Mouse (Mus musculus) spleen, adult 18-20 months (tissue): Measurements from ENCODE around the gene Ccdc134.
"Not testable (repeated sequence)": the region's sequence is repeated elsewhere in the genome, so short reads cannot be mapped to it uniquely, and the experiment has no call there.

Experiments used
- DNase-seq, 2 experiments: peaks; one replicate each; pipeline ENCODE4 v3.0.0; 2022; ENCODE audit warnings: mixed read lengths in 2 of 2

Ccdc134 gene

GRCm38 (mm10) chr15:82127426-82128374 is at the start of gene Ccdc134:
Ccdc134 (plus strand) TSS chr15:82127922.
- peak; percentile 96 to 97 for DNase-seq

- no peak for DNase-seq
Observed at GRCm38 (mm10) chr15:82079883-82080282, 47.8 kb upstream of the Ccdc134 start.

DNA sequence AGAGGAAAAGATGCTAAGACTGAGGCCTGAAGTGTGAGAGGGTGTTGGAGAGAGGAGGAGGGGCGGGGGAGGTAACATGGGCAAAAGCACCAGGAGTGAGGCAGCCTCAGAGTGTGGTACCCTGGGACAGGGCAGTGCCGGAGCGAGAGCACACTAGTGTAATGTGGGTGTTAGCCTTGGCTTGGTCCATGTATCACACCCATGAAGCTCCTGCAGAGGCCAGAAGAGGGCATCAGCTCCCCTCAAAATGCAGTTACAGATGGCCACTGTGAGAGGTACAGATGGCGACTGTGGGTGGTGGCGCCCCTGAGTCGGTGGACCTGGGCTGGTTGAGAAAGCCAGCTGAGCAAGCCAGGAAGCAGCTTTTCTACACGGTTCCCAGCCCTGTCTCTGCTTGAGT is 46.6 kb upstream of the Ccdc134 start:
- peak in 1 of 2 experiments; percentile 30 for DNase-seq

DNA sequence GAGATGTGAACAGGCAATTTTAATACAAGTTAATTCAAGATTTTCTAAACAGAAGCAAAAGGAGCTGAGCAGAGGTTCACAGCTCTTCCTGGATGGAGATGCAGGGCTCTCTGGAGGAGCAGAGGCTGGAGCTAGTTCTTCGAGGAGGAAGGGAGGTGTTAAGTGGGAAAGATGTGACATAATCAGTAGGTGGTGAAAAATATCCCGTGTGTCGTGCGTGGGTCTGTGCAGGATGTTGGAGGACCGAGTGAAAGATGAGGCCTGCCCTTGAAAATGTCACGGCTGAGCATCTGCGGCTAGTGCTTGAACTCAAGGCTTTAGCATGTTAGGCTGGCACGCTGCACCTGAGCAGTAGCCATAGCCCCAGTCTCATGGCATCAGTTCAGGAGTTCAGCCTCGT is 42.1 kb upstream of the Ccdc134 start:
- DNase-seq = no peak

DNA sequence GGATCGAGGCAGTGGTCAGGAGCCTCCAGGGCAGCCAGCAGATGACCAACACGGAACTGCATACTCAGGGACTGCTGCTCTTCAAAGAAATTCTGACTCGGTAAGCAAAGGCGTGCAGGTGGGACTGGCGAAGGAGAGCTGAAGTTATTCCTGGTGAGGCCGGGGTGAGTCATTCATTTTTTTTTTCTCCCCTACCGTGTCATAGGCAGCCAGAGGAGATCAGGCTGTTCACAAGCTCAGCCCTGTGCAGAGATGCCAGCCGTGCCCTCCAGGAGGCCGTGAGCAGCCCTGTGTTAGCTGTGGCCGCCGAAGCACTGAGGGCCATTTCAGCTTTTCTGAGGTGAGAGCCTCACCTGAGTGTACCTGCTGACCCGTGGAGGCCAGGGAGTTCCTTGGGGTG is 41.6 kb upstream of the Ccdc134 start:
- DNase-seq = no peak

GRCm38 (mm10) chr15:82087266-82087665 is 40.5 kb upstream of the Ccdc134 start:
- no peak for DNase-seq

GRCm38 (mm10) chr15:82091061-82091460 is 36.7 kb upstream of the Ccdc134 start:
- DNase-seq = no peak

- DNase-seq = peak in 1 of 2 experiments; percentile 28
Observed at GRCm38 (mm10) chr15:82106953-82107555, 20.7 kb upstream of the Ccdc134 start.

DNA sequence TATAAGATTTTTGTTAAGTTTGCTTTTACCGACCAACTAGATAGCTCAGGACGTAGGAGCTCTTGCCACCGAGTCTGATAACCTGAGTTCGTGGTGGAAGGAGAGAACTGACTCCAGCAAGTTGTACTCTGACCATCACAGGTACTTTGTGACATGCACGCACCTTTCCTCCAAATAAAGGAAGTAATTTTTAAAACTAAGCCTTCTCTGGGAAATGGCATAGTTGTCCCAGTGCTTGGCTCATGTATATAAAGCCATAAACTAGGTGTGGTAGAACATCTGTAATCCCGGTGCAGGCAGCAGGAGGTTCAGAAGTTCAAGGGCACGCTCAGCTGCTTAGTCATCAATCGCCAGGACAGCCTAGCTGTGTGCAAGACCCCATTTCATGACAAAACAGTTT is 7.2 kb upstream of the Ccdc134 start:
- DNase-seq = no peak

DNA sequence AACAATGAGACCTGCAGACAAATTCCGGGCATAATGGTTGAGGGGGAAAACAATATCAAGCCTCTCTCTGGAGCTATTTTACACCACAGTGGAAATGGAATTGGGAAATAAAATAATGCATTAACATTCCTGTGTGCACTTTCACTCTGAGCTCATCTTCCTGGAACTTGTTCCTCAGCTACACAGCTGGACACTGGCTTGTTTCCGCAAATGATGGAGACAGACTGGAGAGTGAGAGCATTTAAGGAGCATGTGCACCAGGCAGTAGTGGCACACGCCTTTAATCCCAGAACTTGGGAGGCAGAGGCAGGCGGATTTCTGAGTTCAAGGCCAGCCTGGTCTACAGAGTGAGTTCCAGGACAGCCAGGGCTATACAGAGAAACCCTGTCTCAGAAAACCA is 1.0 kb upstream of the Ccdc134 start:
- not testable (repeated sequence) for DNase-seq

GRCm38 (mm10) chr15:82128398-82128797 is 676 bp downstream of the Ccdc134 start:
- DNase-seq = no peak

- no peak for DNase-seq
Observed at GRCm38 (mm10) chr15:82130599-82130998, 2.9 kb downstream of the Ccdc134 start.

GRCm38 (mm10) chr15:82135372-82135771 is 7.7 kb downstream of the Ccdc134 start:
- no peak for DNase-seq

- peak; percentile 32 to 64 for DNase-seq
Observed at GRCm38 (mm10) chr15:82138565-82138964, 10.8 kb downstream of the Ccdc134 start.

DNA sequence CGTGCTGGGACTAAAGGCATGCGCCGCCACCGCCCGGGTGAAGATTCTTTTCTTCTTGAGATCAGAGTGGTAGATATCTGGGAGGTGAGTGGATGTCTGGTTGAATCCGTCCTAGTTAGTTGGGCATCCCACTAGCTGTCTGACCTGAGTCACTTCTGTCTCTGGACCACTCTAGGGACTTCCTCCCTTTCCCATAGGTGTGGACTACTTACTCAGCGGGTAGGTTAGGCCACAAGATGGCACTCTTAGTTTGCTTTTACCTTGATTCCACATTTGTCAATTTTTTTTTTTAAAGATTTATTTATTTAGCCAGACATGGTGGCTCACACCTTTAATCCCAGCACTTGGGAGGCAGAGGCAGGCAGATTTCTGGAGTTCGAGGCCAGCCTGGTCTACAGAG is 11.5 kb downstream of the Ccdc134 start:
- DNase-seq = no peak

- peak; percentile 38 to 40 for DNase-seq
Observed at GRCm38 (mm10) chr15:82140355-82140754, 12.6 kb downstream of the Ccdc134 start.

- DNase-seq = no peak
Observed at GRCm38 (mm10) chr15:82144157-82144556, 16.4 kb downstream of the Ccdc134 start.

- DNase-seq = no peak
Observed at GRCm38 (mm10) chr15:82145408-82145807, 17.7 kb downstream of the Ccdc134 start.

- DNase-seq = no peak
Observed at GRCm38 (mm10) chr15:82145851-82146769, 18.4 kb downstream of the Ccdc134 start.

- DNase-seq = peak; percentile 94 to 96
Observed at GRCm38 (mm10) chr15:82146770-82147610, 19.3 kb downstream of the Ccdc134 start, which contains the start of gene Srebf2. Srebf2 (plus strand) TSS chr15:82147181.

DNA sequence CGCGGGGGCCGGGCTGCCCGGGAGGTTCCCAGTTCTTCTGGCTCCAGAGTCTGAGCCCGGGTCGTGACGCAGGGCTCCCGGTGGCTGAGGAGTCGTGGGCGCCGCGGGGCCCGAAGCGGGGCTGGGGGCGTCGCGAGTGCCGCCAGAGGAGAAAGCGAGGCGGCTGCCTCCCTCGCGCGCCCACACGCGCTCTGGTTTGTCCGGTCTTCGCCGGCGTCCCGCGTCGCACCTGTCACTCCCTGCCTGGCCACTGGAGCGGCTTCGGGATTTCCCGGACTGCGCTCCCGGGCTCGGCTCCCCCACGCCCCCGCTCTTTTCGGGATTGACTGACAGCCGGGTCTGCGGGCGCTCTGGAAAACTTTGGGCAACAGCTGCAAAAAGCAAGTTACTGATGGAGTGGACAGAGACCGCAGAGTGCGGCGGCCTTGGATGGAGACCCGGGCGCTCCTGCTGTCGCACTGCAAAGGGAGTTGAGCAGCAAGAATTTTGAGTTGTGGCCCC is 19.9 kb downstream of the Ccdc134 start:
- DNase-seq = peak; percentile 35 to 46

GRCm38 (mm10) chr15:82148510-82148911 is 20.8 kb downstream of the Ccdc134 start:
- DNase-seq = no peak
